Mouse (Mus musculus): ENCODE measurements around the gene Rcan1. TPM values are rescaled to one million over a fixed set of nuclear protein-coding genes. Genes with fewer than 3 reads are reported as not detected.

The Rcan1 gene
- polyA plus RNA-seq, 1 experiment from 2014 or later: 37.9 TPM

- DNase-seq (ENCODE audit: low spot score): no peak
- Histone ChIP-seq H3K27ac (no peak overlapping the region), H3K9me3 (replicated peaks; ENCODE audit: low read length) (no peaks in the 10 kb centered on the region), H3K4me2 (ENCODE audit: low read length) (no peak overlapping the region), H3K36me3 (ENCODE audit: insufficient read depth, low read length) (no peaks in the 10 kb centered on the region), H3K9ac (ENCODE audit: low read depth, low read length) (no peak overlapping the region), H3K27me3 (ENCODE audit: insufficient read depth, low read length) (no peaks in the 10 kb centered on the region), H3K4me3 (replicated peaks; ENCODE audit: low read depth, low read length) (no peak overlapping the region), H3K4me1 (replicated peaks; ENCODE audit: insufficient read depth, low read length) (no peaks in the 10 kb centered on the region)
- no peak for TF ChIP-seq CTCF (IDR thresholded peaks at IDR 0.05; ENCODE audit: low read depth)
- 84% methylated on average over 18 of the region's 18 CpGs for WGBS
- ATAC-seq (replicated peaks; ENCODE audit: low FRiP score, low read depth): no peak
These were observed 35.2 kb downstream of the Rcan1 start for GRCm38 (mm10) chr16:92435431-92435985.

GRCm38 (mm10) chr16:92433176-92433575, 37.5 kb downstream of the Rcan1 start:
- ATAC-seq (replicated peaks; ENCODE audit: low FRiP score, low read depth) (no peak), DNase-seq (ENCODE audit: low spot score) (no peak)
- WGBS: 81% methylated on average over 3 of the region's 3 CpGs
- Histone ChIP-seq H3K9ac (ENCODE audit: low read depth, low read length) (no peak overlapping the region), H3K27me3 (ENCODE audit: insufficient read depth, low read length) (no peaks in the 10 kb centered on the region), H3K4me2 (ENCODE audit: low read length) (no peak overlapping the region), H3K36me3 (ENCODE audit: insufficient read depth, low read length) (no peaks in the 10 kb centered on the region), H3K9me3 (replicated peaks; ENCODE audit: low read length) (no peaks in the 10 kb centered on the region), H3K27ac (no peak overlapping the region), H3K4me3 (replicated peaks; ENCODE audit: low read depth, low read length) (no peak overlapping the region), H3K4me1 (replicated peaks; ENCODE audit: insufficient read depth, low read length) (0 out of 2 replicates have a peak, but pooled peaks cover 4% of the 10 kb centered on the region)
- no peak for TF ChIP-seq CTCF (IDR thresholded peaks at IDR 0.05; ENCODE audit: low read depth)

DNA sequence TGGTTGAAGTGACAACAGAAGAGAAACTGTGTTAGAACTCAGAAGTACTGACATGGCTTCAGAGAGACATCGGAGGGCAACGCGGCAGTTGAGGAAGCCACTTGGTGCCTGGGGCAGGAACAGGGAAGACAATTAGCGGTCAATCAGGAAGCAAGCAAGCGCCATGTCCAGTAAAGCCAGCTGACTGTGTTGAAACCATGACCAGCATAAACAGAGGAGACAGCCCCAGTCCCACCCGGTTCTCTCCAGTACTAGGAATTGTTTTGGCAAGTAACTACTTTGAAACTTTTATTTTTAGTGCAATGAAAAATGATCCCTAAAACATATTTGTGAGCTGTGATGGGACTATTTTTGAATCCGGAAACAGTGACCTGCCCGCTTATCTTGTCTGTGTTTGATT, 39.9 kb downstream of the Rcan1 start:
- H3K4me2 ChIP-seq (ENCODE audit: low read length): no peak overlapping the region
- no peaks in the 10 kb centered on the region for H3K27me3 ChIP-seq (ENCODE audit: insufficient read depth, low read length)
- H3K9me3 ChIP-seq (replicated peaks; ENCODE audit: low read length): no peaks in the 10 kb centered on the region
- no peak for TF ChIP-seq CTCF (IDR thresholded peaks at IDR 0.05; ENCODE audit: low read depth)
- DNase-seq (ENCODE audit: low spot score) (no peak), ATAC-seq (replicated peaks; ENCODE audit: low FRiP score, low read depth) (no peak)
- 88% methylated on average over 8 of the region's 8 CpGs for WGBS
- H3K27ac ChIP-seq: no peak overlapping the region
- H3K4me3 ChIP-seq (replicated peaks; ENCODE audit: low read depth, low read length): no peak overlapping the region
- H3K9ac ChIP-seq (ENCODE audit: low read depth, low read length): no peak overlapping the region
- peaks cover 6% of the 10 kb centered on the region; the same call in 1 of the 2 replicates for H3K4me1 ChIP-seq (replicated peaks; ENCODE audit: insufficient read depth, low read length)
- H3K36me3 ChIP-seq (ENCODE audit: insufficient read depth, low read length): no peaks in the 10 kb centered on the region

GRCm38 (mm10) chr16:92428197-92428950, 42.3 kb downstream of the Rcan1 start:
- Histone ChIP-seq H3K4me2 (ENCODE audit: low read length) (peak overlapping the region; percentile 16; the same call in 1 of the 2 replicates), H3K4me1 (replicated peaks; ENCODE audit: insufficient read depth, low read length) (peaks cover 11% of the 10 kb centered on the region; the same call in 1 of the 2 replicates), H3K9ac (ENCODE audit: low read depth, low read length) (no peak overlapping the region), H3K27ac (peak overlapping the region; percentile 21; the same call in 1 of the 2 replicates), H3K27me3 (ENCODE audit: insufficient read depth, low read length) (no peaks in the 10 kb centered on the region), H3K9me3 (replicated peaks; ENCODE audit: low read length) (no peaks in the 10 kb centered on the region), H3K36me3 (ENCODE audit: insufficient read depth, low read length) (no peaks in the 10 kb centered on the region), H3K4me3 (replicated peaks; ENCODE audit: low read depth, low read length) (no peak overlapping the region)
- WGBS: 37% methylated on average over 19 of the region's 19 CpGs
- DNase-seq (ENCODE audit: low spot score): peak; percentile 74
- no peak for ATAC-seq (replicated peaks; ENCODE audit: low FRiP score, low read depth)
- peak; percentile 31; the same call in 1 of the 2 replicates for TF ChIP-seq CTCF (IDR thresholded peaks at IDR 0.05; ENCODE audit: low read depth)

DNA sequence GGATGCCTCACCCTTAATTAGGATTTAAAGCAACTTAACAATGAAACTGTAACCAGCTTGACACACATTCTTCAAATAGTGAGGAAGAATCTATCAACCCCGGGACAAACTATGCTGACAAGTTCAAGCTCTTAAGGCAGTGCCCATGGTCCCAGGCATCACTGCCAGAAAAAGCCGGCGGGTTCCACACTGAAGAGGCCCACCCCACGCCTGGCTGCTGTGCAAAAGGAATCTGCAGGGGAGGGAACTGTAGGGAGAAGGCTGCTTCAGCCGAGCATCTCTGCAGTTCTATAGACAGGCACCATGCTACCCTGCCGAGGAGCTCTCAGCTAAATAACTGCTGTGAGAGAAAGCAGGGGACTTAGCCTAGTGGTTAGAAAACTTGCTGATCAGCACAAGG, 44.0 kb downstream of the Rcan1 start:
- ATAC-seq (replicated peaks; ENCODE audit: low FRiP score, low read depth) (no peak), DNase-seq (ENCODE audit: low spot score) (no peak)
- 50% methylated on average over 6 of the region's 6 CpGs for WGBS
- Histone ChIP-seq H3K4me1 (replicated peaks; ENCODE audit: insufficient read depth, low read length) (peaks cover 11% of the 10 kb centered on the region; the same call in 1 of the 2 replicates), H3K4me2 (ENCODE audit: low read length) (no peak overlapping the region), H3K36me3 (ENCODE audit: insufficient read depth, low read length) (no peaks in the 10 kb centered on the region), H3K27me3 (ENCODE audit: insufficient read depth, low read length) (no peaks in the 10 kb centered on the region), H3K27ac (no peak overlapping the region), H3K9ac (ENCODE audit: low read depth, low read length) (no peak overlapping the region), H3K9me3 (replicated peaks; ENCODE audit: low read length) (no peaks in the 10 kb centered on the region), H3K4me3 (replicated peaks; ENCODE audit: low read depth, low read length) (no peak overlapping the region)
- TF ChIP-seq CTCF (IDR thresholded peaks at IDR 0.05; ENCODE audit: low read depth): no peak

DNA sequence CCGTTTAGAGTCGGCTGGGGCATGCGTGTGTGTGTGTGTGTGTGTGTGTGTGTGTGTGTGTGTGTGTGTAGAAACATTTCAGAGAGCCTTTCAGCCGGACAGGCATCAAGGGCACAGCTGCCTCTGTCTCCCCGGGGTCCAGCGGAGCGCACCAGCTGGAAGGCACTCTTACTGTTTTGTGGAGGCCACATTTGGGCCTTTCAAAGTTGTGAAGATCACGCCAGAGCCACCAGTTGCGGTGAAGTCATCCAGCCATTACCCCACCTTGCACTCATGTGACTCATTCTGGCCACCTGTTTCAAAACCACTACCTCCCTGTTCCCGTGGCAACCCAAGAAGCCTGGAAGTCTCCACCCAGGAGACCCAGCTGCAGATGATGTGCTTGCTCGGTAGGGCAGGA, 44.8 kb downstream of the Rcan1 start:
- Histone ChIP-seq H3K4me1 (replicated peaks; ENCODE audit: insufficient read depth, low read length) (peaks cover 11% of the 10 kb centered on the region; the same call in 1 of the 2 replicates), H3K9ac (ENCODE audit: low read depth, low read length) (no peak overlapping the region), H3K27me3 (ENCODE audit: insufficient read depth, low read length) (no peaks in the 10 kb centered on the region), H3K27ac (no peak overlapping the region), H3K4me3 (replicated peaks; ENCODE audit: low read depth, low read length) (no peak overlapping the region), H3K36me3 (ENCODE audit: insufficient read depth, low read length) (no peaks in the 10 kb centered on the region), H3K9me3 (replicated peaks; ENCODE audit: low read length) (no peaks in the 10 kb centered on the region), H3K4me2 (ENCODE audit: low read length) (no peak overlapping the region)
- DNase-seq (ENCODE audit: low spot score) (no peak), ATAC-seq (replicated peaks; ENCODE audit: low FRiP score, low read depth) (no peak)
- TF ChIP-seq CTCF (IDR thresholded peaks at IDR 0.05; ENCODE audit: low read depth): no peak
- WGBS: 65% methylated on average over 11 of the region's 11 CpGs

Measured in kidney, postnatal 0 days (tissue).